Mouse (Mus musculus) megakaryocyte, embryonic 14.5 days (primary cell): Measurements from ENCODE around the gene Spcs1.

Source experiments
- FLI1 ChIP-seq: IDR thresholded peaks from 2 replicates; pipeline ENCODE4 v1.6.1; 2012; ENCODE audit warnings: low read length, inconsistent platforms, mixed read lengths
- GATA1 ChIP-seq: IDR thresholded peaks from 3 replicates; pipeline ENCODE4 v1.6.1; 2012; ENCODE audit warnings: mixed read lengths, low read length, inconsistent platforms, borderline replicate concordance

DNA sequence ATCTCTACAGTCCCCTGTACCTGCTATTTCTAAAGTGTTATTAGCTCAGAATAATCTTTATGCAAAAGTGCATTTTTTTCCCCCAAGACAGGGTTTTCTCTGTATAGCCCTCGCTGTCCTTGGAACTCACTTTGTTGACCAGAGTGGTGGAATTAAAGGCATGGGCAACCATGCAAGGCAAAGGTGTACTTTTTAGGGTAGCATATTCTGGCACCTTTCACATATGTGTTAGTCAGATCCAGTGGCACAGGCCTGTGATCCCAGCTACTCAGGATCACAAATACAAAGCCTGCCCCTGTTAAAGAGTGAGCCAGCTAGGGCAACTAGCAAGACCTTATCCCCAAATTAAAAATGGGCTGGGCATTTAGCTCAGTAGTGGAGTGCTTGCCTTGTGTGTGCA lies 41.1 kb downstream of the Spcs1 start:
- no peak for TF ChIP-seq GATA1
- TF ChIP-seq FLI1: no peak
